Mouse (Mus musculus) gastrocnemius, postnatal 10 days (tissue): ENCODE measurements at regions not wholly inside any gene's neighbourhood (a gene's known extent, or its start where the extent isn't known, plus 50 kb on each side); places are given as distances from the start of the nearest gene placed in this dataset.

Experiments used
- DNase-seq: peaks from one replicate; pipeline ENCODE4 v3.0.0; 2021; ENCODE audit warnings: mixed read lengths

DNA sequence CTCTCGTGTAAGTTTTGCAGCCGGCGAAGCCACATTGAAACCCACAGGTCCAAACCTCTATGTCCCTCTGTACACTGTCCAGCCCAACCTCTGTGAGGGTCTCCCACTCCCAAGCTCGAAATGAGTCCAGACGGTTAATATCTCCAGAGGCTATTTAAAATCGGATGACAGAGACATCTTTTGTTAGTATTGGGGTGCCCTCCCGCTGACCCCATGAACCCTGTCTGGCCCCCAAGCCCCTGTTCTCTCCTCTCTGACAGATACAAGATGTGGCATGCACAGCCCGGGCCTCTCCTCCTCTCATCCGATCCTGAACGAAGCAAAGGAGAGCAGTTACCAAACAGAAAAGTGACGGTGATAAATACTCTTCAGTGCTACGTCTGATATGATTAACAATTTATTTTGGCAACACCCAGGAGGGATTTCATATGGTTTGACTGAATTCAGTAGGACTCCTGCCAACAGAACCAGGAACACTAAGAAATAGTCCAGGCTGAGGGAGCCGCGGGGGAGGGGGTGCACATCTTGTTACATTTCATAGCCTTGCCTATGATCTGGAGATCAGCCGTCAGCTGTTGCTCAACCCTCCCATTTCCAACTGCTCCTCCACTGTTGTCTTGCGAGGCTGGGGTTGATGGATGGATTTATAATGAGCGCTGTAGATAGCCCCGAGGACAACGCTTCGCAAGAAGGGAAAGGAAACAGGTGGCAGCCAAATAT is 266.6 kb upstream of the Klf3 start:
- no peak for DNase-seq

DNA sequence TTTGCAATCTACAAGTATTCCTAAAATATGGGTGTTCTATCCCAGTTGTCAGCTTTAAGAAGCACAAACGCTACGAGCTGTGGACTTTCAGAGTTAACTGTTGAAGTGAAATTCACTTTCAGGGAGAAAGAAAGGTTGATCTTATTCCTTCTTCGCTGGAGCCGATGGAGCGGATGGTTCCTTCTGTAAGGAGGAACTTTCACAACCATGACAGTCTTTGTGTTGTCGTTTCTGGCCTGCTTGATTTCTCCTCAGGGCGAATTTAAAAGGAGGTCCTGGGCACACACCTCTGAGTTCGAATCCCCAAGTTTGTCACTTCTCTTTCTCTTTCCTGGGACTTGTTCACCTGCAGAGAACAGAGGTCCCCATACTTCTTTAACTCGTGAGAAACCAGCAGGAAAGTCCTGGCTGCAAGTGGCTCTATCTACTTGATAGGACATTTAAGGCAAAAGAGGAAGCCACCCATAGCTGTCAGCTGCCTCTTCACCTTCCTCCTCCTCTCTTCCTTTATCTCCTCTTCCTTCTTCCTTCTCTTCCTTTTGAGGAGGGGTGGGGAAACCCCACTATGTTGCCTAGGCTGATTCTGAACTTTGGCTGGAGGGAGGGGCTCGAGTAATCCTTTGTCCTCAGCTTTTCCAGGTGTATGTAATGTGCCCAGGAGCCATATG is 265.9 kb upstream of the Klf3 start:
- DNase-seq: no peak

GRCm38 (mm10) chr5:64541765-64542164 is 261.4 kb upstream of the Klf3 start:
- DNase-seq: no peak

- no peak for DNase-seq
Observed at GRCm38 (mm10) chr5:64555931-64556330, 247.3 kb upstream of the Klf3 start.

DNA sequence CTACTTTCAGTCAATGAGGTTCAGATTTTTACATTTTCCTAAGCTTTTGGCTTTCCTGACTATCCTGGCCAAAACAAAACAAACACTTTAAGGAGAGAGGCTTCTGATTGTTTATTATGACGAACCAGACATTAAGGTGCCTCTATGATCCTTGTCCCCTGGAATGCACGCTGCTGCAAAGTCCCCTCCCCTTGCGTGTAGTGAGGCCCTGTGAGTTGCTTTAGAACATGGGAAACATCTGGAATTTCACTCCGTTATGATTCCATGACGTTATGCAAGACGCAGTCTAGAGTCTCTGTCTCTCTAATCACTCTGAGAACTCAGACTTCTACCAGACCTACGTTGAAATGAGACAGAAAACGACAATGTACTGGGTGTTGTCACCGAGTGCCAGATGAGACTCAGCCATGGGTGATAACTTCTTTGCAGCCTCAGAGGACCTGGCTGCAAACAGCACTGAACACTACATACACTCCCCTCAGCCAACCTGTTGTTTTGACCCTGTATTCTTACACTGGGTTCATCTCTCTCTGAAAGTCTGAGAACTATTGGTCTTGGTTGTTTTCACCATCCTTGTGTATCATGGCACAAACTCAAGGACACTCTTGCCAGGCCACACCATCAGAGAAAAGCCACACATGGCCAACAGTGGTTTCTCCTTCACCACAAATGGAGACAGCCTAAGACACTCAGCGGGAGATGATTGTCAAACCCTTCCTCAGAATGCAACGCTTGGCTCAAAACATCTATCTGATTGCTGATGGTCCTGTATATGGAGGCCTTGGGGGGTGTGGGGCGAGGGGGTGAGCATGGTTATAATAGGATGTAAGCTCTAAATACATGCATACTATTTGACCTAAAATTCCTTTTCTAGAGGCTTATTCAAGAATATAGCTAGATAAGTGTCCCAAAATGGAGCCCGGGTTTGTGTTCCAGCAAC is 236.5 kb upstream of the Klf3 start:
- peak; percentile 2 for DNase-seq

GRCm38 (mm10) chr5:64567813-64568212 is 235.4 kb upstream of the Klf3 start:
- peak; percentile 0 for DNase-seq

DNA sequence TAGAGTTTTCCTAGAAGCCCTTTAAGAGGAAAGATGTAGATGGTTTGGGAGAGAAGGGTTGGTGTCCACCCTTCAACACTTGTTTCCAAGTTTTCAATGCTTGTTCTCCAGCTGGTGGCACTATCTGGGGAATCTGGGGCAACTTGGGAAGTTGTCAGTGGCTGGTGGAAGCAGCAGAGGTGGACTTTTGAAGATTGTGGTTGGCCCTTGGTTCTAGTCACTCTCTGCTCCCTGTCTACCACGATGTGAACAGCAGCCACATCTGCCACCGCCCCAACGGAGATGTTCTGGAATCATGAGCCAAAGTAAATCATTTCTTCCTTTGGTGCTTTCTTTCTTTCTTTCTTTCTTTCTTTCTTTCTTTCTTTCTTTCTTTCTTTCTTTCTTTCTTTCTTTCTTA is 234.9 kb upstream of the Klf3 start:
- no peak for DNase-seq

- no peak for DNase-seq
Observed at GRCm38 (mm10) chr5:64574386-64574785, 228.8 kb upstream of the Klf3 start.

DNA sequence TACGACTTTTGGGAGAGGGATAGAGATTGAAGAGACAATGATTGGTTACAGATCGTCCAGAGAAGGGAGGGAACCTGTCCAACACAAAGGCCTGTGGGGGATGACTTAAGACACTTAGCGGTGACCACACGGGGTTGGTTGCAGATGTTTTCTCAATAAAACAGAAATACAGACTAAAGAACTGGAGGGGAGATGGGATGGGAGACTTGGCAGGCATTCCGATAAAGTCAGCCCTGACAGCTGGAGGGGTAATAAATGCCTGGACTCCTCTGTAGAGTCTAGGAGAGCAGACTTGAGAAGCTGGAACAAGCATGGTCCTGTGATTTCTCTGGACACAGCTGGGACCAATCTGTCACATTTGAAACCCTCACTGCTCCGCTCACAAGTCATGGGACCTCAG is 227.3 kb upstream of the Klf3 start:
- peak; percentile 30 for DNase-seq

DNA sequence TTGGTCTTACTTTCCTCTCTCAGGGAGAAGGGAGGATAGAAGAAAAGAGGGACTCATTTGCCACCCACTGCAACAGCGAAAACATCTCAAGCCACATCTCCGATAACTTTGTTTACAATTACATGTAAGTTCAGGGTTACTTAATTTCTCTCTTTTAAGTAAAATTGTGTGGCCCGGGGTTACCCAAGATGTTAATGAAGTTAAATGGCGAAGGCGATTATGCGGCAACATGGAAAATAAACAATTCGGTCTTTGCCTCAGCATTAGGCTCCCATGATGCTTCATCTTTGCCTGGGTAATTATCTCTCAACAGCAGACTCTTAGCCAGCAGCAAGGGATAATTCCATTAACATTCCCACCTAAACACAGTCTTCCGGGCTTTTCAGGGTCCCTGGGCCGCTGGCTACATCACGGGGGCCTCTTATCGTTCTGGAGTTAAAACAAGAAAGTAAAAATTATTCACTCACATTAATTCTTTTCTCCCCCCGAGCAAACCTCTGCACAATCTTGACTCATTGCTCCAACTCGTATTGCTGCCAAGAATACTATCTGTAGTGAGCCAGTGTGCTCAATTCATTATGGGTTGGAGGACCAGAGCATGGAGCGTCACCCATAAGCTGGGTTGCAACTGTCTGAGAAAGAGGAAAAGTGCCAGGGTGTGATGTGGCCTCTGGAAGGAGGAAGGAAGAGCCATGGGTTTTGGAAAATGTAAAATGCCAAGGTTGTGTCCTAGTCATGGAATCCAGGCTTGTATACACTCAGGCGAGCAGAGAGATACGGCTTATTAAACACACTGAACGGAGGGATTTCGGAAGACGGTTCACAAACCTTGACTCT is 226.5 kb upstream of the Klf3 start:
- DNase-seq: no peak

DNA sequence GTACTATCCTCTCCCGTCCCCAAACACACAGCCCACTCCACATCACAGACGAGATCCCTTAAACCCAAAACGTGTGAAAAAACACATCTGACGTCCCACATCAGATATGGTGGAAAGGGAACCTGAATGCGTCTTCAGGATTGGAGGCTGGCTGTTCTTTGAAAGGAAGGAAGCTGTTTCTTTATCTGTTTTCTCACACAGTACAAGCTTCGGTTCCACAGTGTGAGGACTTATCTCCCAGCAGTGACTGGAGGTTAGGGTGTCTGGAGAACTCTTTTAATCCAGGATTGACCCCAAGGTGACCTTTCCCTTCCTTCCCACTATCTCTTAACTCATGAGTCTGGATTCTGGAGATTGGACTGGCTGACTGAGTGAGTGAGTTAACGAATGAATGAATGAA is 225.8 kb upstream of the Klf3 start:
- DNase-seq: no peak

DNA sequence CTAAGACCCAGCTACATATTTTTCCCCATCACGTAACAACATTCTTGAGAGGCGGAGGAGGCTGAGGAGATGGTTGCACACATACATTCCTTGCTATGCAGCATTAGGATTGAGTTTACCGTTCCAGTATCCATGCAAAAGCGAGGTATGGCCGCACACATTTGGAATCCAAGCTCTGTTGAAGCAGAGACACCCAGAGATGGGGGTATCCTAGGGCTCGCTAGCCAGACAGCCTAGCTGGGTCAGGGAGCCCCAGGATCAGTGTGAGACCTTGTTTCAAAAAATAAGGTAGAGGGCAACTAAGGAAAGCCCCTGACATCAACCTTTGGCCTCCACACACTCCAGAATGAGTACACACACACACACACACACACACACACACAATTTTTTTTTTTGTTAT is 224.7 kb upstream of the Klf3 start:
- no peak for DNase-seq

- DNase-seq: no peak
Observed at GRCm38 (mm10) chr5:64579086-64579485, 224.1 kb upstream of the Klf3 start.

GRCm38 (mm10) chr5:64579494-64580339 is 223.5 kb upstream of the Klf3 start:
- DNase-seq: peak; percentile 46

DNA sequence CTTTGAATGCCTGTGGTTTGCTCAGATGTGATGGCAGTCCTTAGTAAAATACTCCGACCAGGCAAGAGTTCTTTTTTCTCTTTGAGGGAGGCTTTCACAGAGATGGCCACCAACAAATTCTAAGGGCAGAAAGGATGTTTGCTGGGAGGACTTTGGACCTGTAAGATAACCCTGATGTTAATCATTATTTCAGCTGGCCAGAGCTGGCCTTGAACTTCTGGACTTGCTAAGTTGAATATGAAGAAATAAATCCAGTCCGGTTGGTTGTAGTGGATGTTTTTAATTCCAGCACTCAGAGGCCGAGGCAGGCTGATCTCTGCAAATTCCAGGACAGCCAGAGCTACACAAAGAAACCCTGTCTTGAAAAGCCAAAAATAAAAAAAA is 222.9 kb upstream of the Klf3 start:
- no peak for DNase-seq

DNA sequence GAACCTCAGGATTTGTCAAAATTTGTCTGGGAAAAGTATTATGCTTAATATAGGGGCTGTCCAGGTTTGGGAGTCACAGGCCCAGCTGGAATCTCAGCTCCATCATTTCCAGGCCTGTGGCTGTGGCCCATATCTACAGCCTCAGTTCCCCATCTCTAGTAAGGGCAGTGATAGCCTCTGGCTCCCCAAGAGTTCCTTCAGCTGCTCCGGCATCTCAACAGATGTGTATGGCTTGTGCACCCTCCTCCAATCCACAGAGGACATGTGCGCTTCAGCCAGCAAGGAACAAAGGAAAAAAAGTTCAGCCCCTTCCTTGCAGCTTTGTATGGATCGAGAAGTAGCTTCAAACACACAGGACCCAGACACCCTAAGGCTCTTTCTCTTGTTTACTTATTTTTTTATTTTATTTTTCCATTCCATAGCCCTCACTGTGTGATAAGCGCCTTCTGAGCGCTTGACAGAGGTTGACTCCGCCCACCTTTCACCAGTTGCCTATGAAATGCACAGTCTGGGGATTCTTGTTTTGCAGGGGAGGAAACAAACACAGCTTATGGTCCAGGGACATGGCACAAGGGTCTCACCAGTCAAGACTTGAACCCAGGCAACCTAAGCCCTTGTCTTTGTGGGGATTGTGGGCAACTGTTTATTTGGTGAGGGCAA is 222.3 kb upstream of the Klf3 start:
- DNase-seq: no peak

- DNase-seq: peak; percentile 83
Observed at GRCm38 (mm10) chr5:64581461-64581860, 221.7 kb upstream of the Klf3 start.

- DNase-seq: no peak
Observed at GRCm38 (mm10) chr5:64582031-64582430, 221.2 kb upstream of the Klf3 start.

DNA sequence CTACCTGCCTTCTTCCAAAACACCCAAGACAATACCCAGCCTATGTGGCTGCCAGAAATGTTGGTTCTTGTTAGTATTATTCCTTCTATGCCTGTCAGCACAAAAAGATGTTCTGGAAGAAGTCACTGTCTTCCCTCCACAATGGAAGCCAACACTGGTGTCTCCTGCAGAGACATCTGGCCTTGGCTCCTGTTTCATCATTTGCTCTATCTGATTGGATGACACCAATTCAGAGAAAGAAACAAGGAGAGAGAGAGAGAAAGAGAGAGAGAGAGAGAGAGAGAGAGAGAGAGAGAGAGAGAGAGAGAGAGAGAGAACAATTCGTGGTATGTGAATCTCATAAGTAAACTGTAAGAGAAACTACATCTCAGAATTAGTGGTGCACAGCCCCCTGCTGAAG is 218.9 kb upstream of the Klf3 start:
- no peak for DNase-seq

DNA sequence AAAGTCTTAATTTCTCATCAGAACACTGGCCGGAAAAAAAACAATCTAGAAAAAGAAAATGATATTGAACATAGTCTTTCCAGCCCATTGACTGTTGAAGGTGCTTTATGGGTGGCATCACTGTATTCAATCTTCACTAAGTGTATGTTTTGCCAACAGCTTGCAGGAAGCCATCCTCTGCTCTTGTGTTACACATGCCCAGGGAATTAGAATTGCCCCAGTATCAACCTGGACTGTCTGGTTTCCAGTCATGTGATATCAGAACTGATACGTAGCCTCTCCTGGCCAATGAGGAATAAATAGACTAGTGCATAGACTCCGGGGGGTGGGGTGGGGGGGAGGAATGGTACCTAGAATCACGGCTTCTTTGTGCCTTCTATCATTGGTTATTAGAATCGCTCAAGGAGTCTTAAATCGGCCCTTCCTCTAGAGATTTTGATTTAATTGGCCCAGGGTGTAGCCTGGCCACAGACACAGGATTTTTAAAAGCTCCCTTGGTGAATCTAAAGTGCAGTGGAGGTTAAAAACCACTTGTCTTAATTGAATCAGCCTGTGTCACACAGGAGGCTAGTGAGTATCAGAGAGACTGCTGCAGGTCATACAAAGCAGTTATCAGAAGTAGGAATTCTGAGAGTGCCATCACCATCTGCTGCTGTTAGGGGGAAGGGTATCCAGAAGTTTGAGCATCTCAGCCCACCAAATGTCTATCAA is 218.0 kb upstream of the Klf3 start:
- DNase-seq: no peak
